Mouse (Mus musculus): ENCODE data around the gene Nat9. TPM values are rescaled to one million over a fixed set of nuclear protein-coding genes. Genes with fewer than 3 reads are reported as not detected.
A peak's percentile ranks its signal among the peaks of the same experiment; 100 is the strongest.

Gene Nat9
- polyA plus RNA-seq, 1 experiment from 2014 or later, result 13.7 TPM

GRCm38 (mm10) chr11:115229021-115229930 is 41.6 kb upstream of the Nat9 start:
- ATAC-seq (replicated peaks; ENCODE audit: insufficient number of reproducible peaks, low FRiP score, low TSS enrichment), result no peak
- no peak overlapping the region for H3K4me2 ChIP-seq
- H3K9me3 ChIP-seq (replicated peaks; ENCODE audit: control insufficient read depth, low read length), result no peaks in the 10 kb centered on the region
- H3K27ac ChIP-seq (ENCODE audit: low read depth, low read length), result no peak overlapping the region
- H3K4me1 ChIP-seq (ENCODE audit: control insufficient read depth, insufficient read depth, low read length), result peaks cover 73% of the 10 kb centered on the region
- H3K4me3 ChIP-seq (ENCODE audit: low read depth, low read length), result no peak overlapping the region
- 43% methylated on average over 15 of the region's 15 CpGs for WGBS (ENCODE audit: insufficient replicate concordance)
- no peaks in the 10 kb centered on the region for H3K36me3 ChIP-seq (ENCODE audit: control insufficient read depth, insufficient read depth, low read length)
- no peaks in the 10 kb centered on the region; the same call in none of the 2 replicates for H3K27me3 ChIP-seq (ENCODE audit: control insufficient read depth, insufficient read depth, low read length)
- H3K9ac ChIP-seq (ENCODE audit: low read depth, low read length), result 0 out of 2 replicates have a peak overlapping the region, but pooled peaks have one; percentile 34

- no peak overlapping the region for H3K4me2 ChIP-seq
- WGBS (ENCODE audit: insufficient replicate concordance), result 42% methylated on average over 7 of the region's 7 CpGs
- H3K9ac ChIP-seq (ENCODE audit: low read depth, low read length), result peak overlapping the region; percentile 18; the same call in 1 of the 2 replicates
- no peak overlapping the region for H3K27ac ChIP-seq (ENCODE audit: low read depth, low read length)
- no peak for ATAC-seq (replicated peaks; ENCODE audit: insufficient number of reproducible peaks, low FRiP score, low TSS enrichment)
- H3K9me3 ChIP-seq (replicated peaks; ENCODE audit: control insufficient read depth, low read length), result no peaks in the 10 kb centered on the region
- no peaks in the 10 kb centered on the region; the same call in none of the 2 replicates for H3K27me3 ChIP-seq (ENCODE audit: control insufficient read depth, insufficient read depth, low read length)
- peaks cover 73% of the 10 kb centered on the region for H3K4me1 ChIP-seq (ENCODE audit: control insufficient read depth, insufficient read depth, low read length)
- no peaks in the 10 kb centered on the region for H3K36me3 ChIP-seq (ENCODE audit: control insufficient read depth, insufficient read depth, low read length)
- H3K4me3 ChIP-seq (ENCODE audit: low read depth, low read length), result no peak overlapping the region
These were observed 40.8 kb upstream of the Nat9 start for GRCm38 (mm10) chr11:115228430-115228829.

GRCm38 (mm10) chr11:115227640-115228039 is 40.0 kb upstream of the Nat9 start:
- peaks cover 80% of the 10 kb centered on the region for H3K4me1 ChIP-seq (ENCODE audit: control insufficient read depth, insufficient read depth, low read length)

GRCm38 (mm10) chr11:115226811-115227491 is 39.3 kb upstream of the Nat9 start:
- Histone ChIP-seq H3K4me3 (ENCODE audit: low read depth, low read length) (no peak overlapping the region), H3K9ac (ENCODE audit: low read depth, low read length) (peak overlapping the region; percentile 34; the same call in 1 of the 2 replicates), H3K4me2 (no peak overlapping the region), H3K4me1 (ENCODE audit: control insufficient read depth, insufficient read depth, low read length) (peaks cover 82% of the 10 kb centered on the region), H3K27me3 (ENCODE audit: control insufficient read depth, insufficient read depth, low read length) (no peaks in the 10 kb centered on the region; the same call in 1 of the 2 replicates), H3K36me3 (ENCODE audit: control insufficient read depth, insufficient read depth, low read length) (no peaks in the 10 kb centered on the region), H3K27ac (ENCODE audit: low read depth, low read length) (peak overlapping the region; percentile 42), H3K9me3 (replicated peaks; ENCODE audit: control insufficient read depth, low read length) (no peaks in the 10 kb centered on the region)
- 29% methylated on average over 14 of the region's 14 CpGs for WGBS (ENCODE audit: insufficient replicate concordance)
- ATAC-seq (replicated peaks; ENCODE audit: insufficient number of reproducible peaks, low FRiP score, low TSS enrichment), result no peak

More at GRCm38 (mm10) chr11:115227640-115228039, 40.0 kb upstream of the Nat9 start:
- no peak overlapping the region; the same call in 1 of the 2 replicates for H3K9ac ChIP-seq (ENCODE audit: low read depth, low read length)
- H3K9me3 ChIP-seq (replicated peaks; ENCODE audit: control insufficient read depth, low read length), result no peaks in the 10 kb centered on the region
- ATAC-seq (replicated peaks; ENCODE audit: insufficient number of reproducible peaks, low FRiP score, low TSS enrichment), result 0 out of 2 replicates have a peak, but pooled peaks have one; percentile 22
- H3K4me3 ChIP-seq (ENCODE audit: low read depth, low read length), result no peak overlapping the region
- H3K27ac ChIP-seq (ENCODE audit: low read depth, low read length), result no peak overlapping the region
- no peaks in the 10 kb centered on the region; the same call in none of the 2 replicates for H3K27me3 ChIP-seq (ENCODE audit: control insufficient read depth, insufficient read depth, low read length)
- no peaks in the 10 kb centered on the region for H3K36me3 ChIP-seq (ENCODE audit: control insufficient read depth, insufficient read depth, low read length)
- WGBS (ENCODE audit: insufficient replicate concordance), result 15% methylated on average over 12 of the region's 12 CpGs
- H3K4me2 ChIP-seq, result no peak overlapping the region

GRCm38 (mm10) chr11:115225301-115225700 is 37.6 kb upstream of the Nat9 start:
- no peak overlapping the region for H3K4me3 ChIP-seq (ENCODE audit: low read depth, low read length)
- H3K27ac ChIP-seq (ENCODE audit: low read depth, low read length), result no peak overlapping the region
- H3K9me3 ChIP-seq (replicated peaks; ENCODE audit: control insufficient read depth, low read length), result no peaks in the 10 kb centered on the region
- H3K36me3 ChIP-seq (ENCODE audit: control insufficient read depth, insufficient read depth, low read length), result no peaks in the 10 kb centered on the region
- H3K9ac ChIP-seq (ENCODE audit: low read depth, low read length), result no peak overlapping the region
- no peak overlapping the region for H3K4me2 ChIP-seq
- WGBS (ENCODE audit: insufficient replicate concordance), result 78% methylated on average over 6 of the region's 6 CpGs
- peaks cover 82% of the 10 kb centered on the region for H3K4me1 ChIP-seq (ENCODE audit: control insufficient read depth, insufficient read depth, low read length)
- no peaks in the 10 kb centered on the region; the same call in 1 of the 2 replicates for H3K27me3 ChIP-seq (ENCODE audit: control insufficient read depth, insufficient read depth, low read length)
- ATAC-seq (replicated peaks; ENCODE audit: insufficient number of reproducible peaks, low FRiP score, low TSS enrichment), result no peak

GRCm38 (mm10) chr11:115224889-115225288 is 37.2 kb upstream of the Nat9 start:
- no peak overlapping the region for H3K9ac ChIP-seq (ENCODE audit: low read depth, low read length)

GRCm38 (mm10) chr11:115223877-115224276 is 36.2 kb upstream of the Nat9 start:
- peaks cover 84% of the 10 kb centered on the region for H3K4me1 ChIP-seq (ENCODE audit: control insufficient read depth, insufficient read depth, low read length)
- H3K4me2 ChIP-seq, result peak overlapping the region; percentile 39; the same call in 1 of the 2 replicates
- peak overlapping the region; percentile 67; the same call in 1 of the 2 replicates for H3K27ac ChIP-seq (ENCODE audit: low read depth, low read length)
- H3K9me3 ChIP-seq (replicated peaks; ENCODE audit: control insufficient read depth, low read length), result no peaks in the 10 kb centered on the region
- no peaks in the 10 kb centered on the region for H3K27me3 ChIP-seq (ENCODE audit: control insufficient read depth, insufficient read depth, low read length)
- no peak overlapping the region for H3K4me3 ChIP-seq (ENCODE audit: low read depth, low read length)
- H3K36me3 ChIP-seq (ENCODE audit: control insufficient read depth, insufficient read depth, low read length), result no peaks in the 10 kb centered on the region
- 24% methylated on average over 6 of the region's 6 CpGs for WGBS (ENCODE audit: insufficient replicate concordance)
- no peak for ATAC-seq (replicated peaks; ENCODE audit: insufficient number of reproducible peaks, low FRiP score, low TSS enrichment)
- H3K9ac ChIP-seq (ENCODE audit: low read depth, low read length), result peak overlapping the region; percentile 34; the same call in 1 of the 2 replicates

More at GRCm38 (mm10) chr11:115224889-115225288, 37.2 kb upstream of the Nat9 start:
- Histone ChIP-seq H3K27me3 (ENCODE audit: control insufficient read depth, insufficient read depth, low read length) (no peaks in the 10 kb centered on the region; the same call in 1 of the 2 replicates), H3K4me3 (ENCODE audit: low read depth, low read length) (no peak overlapping the region), H3K4me2 (no peak overlapping the region), H3K27ac (ENCODE audit: low read depth, low read length) (no peak overlapping the region), H3K9me3 (replicated peaks; ENCODE audit: control insufficient read depth, low read length) (no peaks in the 10 kb centered on the region), H3K36me3 (ENCODE audit: control insufficient read depth, insufficient read depth, low read length) (no peaks in the 10 kb centered on the region), H3K4me1 (ENCODE audit: control insufficient read depth, insufficient read depth, low read length) (peaks cover 82% of the 10 kb centered on the region)
- WGBS (ENCODE audit: insufficient replicate concordance), result 39% methylated on average over 8 of the region's 8 CpGs
- ATAC-seq (replicated peaks; ENCODE audit: insufficient number of reproducible peaks, low FRiP score, low TSS enrichment), result no peak

GRCm38 (mm10) chr11:115223451-115223850 is 35.8 kb upstream of the Nat9 start:
- WGBS (ENCODE audit: insufficient replicate concordance), result 42% methylated on average over 11 of the region's 11 CpGs
- peaks cover 84% of the 10 kb centered on the region for H3K4me1 ChIP-seq (ENCODE audit: control insufficient read depth, insufficient read depth, low read length)
- peak overlapping the region; percentile 39; the same call in 1 of the 2 replicates for H3K4me2 ChIP-seq
- no peak overlapping the region for H3K9ac ChIP-seq (ENCODE audit: low read depth, low read length)
- H3K27me3 ChIP-seq (ENCODE audit: control insufficient read depth, insufficient read depth, low read length), result no peaks in the 10 kb centered on the region
- no peaks in the 10 kb centered on the region for H3K9me3 ChIP-seq (replicated peaks; ENCODE audit: control insufficient read depth, low read length)
- no peak for ATAC-seq (replicated peaks; ENCODE audit: insufficient number of reproducible peaks, low FRiP score, low TSS enrichment)
- peak overlapping the region; percentile 67 for H3K27ac ChIP-seq (ENCODE audit: low read depth, low read length)
- no peak overlapping the region for H3K4me3 ChIP-seq (ENCODE audit: low read depth, low read length)
- no peaks in the 10 kb centered on the region for H3K36me3 ChIP-seq (ENCODE audit: control insufficient read depth, insufficient read depth, low read length)
